Mouse (Mus musculus) C2C12 (cell line): ENCODE measurements around the gene Rtcb. TPM values are rescaled to one million over a fixed set of nuclear protein-coding genes. Genes with fewer than 3 reads are reported as not detected.

ENCODE experiments used
- H3K27me3 ChIP-seq: one replicate; pipeline ENCODE4 v1.6.1; 2011; ENCODE audit not compliant: control insufficient read depth, insufficient read depth, insufficient read length
- H3K36me3 ChIP-seq: one replicate; pipeline ENCODE4 v1.6.1; 2011; ENCODE audit not compliant: control insufficient read depth, insufficient read depth
- H3K4me3 ChIP-seq: one replicate; pipeline ENCODE4 v1.5.1; 2011; ENCODE audit warnings: mild to moderate bottlenecking, control low read depth; ENCODE audit not compliant: poor library complexity, insufficient read depth, severe bottlenecking
- H3K79me2 ChIP-seq: one replicate; pipeline ENCODE4 v1.6.1; 2011; ENCODE audit not compliant: control insufficient read depth, insufficient read depth
- H3K79me3 ChIP-seq: one replicate; pipeline ENCODE4 v1.6.1; 2011; ENCODE audit warnings: low read depth, control low read depth
- H3ac ChIP-seq: one replicate; pipeline ENCODE3; 2011; ENCODE audit warnings: low read depth; ENCODE audit not compliant: control insufficient read depth, insufficient read length
- CEBPB ChIP-seq: IDR thresholded peaks from one replicate; pipeline ENCODE4 v1.6.1; 2011; ENCODE audit warnings: low read depth, mild to moderate bottlenecking, control low read depth, moderate library complexity
- CTCF ChIP-seq: IDR thresholded peaks from one replicate; pipeline ENCODE4 v1.5.1; 2011; ENCODE audit not compliant: control insufficient read depth, insufficient read depth, insufficient read length
- FOSL1 ChIP-seq: IDR thresholded peaks from one replicate; pipeline ENCODE4 v1.8.0; 2011; ENCODE audit warnings: mild to moderate bottlenecking, low read length; ENCODE audit not compliant: poor library complexity, insufficient read depth, severe bottlenecking
- MAX ChIP-seq: IDR thresholded peaks from one replicate; pipeline ENCODE4 v1.6.1; 2011; ENCODE audit warnings: mild to moderate bottlenecking, control low read depth
- MYOD1 ChIP-seq: IDR thresholded peaks from one replicate; pipeline ENCODE4 v1.6.1; 2011; ENCODE audit warnings: low read depth; ENCODE audit not compliant: control insufficient read depth, insufficient read length
- MYOG ChIP-seq: IDR thresholded peaks from one replicate; pipeline ENCODE4 v1.6.1; 2011; ENCODE audit not compliant: control insufficient read depth, insufficient read length; ENCODE audit errors: extremely low read depth
- USF1 ChIP-seq: IDR thresholded peaks from one replicate; pipeline ENCODE4 v1.6.1; 2011; ENCODE audit warnings: low read depth, mild to moderate bottlenecking, control low read depth, moderate library complexity
- long read RNA-seq, 2 experiments: library from polyadenylated mRNA; unstranded; transcript quantifications; one replicate each; pipeline ENCODE4 v2.0.0; 2019 to 2020
- polyA plus RNA-seq: library from polyadenylated mRNA; unstranded; fragments of >200 nt; fragmentation: generic; extraction: Trizol; gene quantifications from one replicate; pipeline ENCODE4 v1.2.1, GENCODE M21; 2012; ENCODE audit warnings: missing spikeins

The Rtcb gene
- polyA plus RNA-seq: 155 TPM
- long read RNA-seq, experiment 1, transcript Rtcb-201 (12 exons, 2,009 nt): major isoform, 135 of 163 reads
- long read RNA-seq, experiment 1, partial matches to known transcripts: 20 of 163 reads
- long read RNA-seq, experiment 1, other reads (novel, unspliced or antisense): 8 of 163 reads
- long read RNA-seq, experiment 2, transcript Rtcb-201 (12 exons, 2,009 nt): major isoform, 935 of 991 reads
- long read RNA-seq, experiment 2, partial matches to known transcripts: 5 of 991 reads
- long read RNA-seq, experiment 2, other reads (novel, unspliced or antisense): 51 of 991 reads

GRCm38 (mm10) chr10:85957464-85957950 lies at the start of gene Rtcb:
Rtcb (minus strand) TSS chr10:85957823.
- peaks cover 36% of the 10 kb centered on the region for H3K79me3 ChIP-seq
- H3K79me2 ChIP-seq: peaks cover 52% of the 10 kb centered on the region
- H3K27me3 ChIP-seq: peaks cover 8% of the 10 kb centered on the region
- TF ChIP-seq FOSL1 (no peak), MAX (peak; percentile 68)
- peak within 1 kb of the TSS; percentile 85 for H3ac ChIP-seq
- peaks cover 30% of the 10 kb centered on the region for H3K36me3 ChIP-seq
- H3K4me3 ChIP-seq: peak within 1 kb of the TSS; percentile 95

DNA sequence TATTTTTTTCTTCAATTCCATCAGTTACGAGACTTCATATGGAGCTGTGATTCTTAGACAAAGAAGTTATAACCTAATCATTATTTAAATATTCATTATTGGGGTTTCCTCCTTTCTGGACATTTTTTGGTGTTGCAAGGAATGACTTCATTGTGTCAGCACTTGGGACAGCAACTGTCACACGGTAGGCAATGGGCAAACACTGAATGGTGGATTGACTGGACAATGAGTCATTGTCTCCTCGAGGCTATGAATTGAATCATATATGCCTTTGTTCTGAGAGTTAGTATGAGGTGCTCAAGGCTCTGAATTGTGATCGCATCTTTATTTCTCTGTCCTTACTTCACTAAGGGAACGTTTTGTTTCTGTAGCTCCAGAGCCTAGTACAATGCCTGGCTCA lies 48.8 kb upstream of the Rtcb start:
- Histone ChIP-seq H3K79me2 (no peaks in the 10 kb centered on the region), H3K36me3 (no peaks in the 10 kb centered on the region), H3K79me3 (no peaks in the 10 kb centered on the region), H3K27me3 (peaks cover 20% of the 10 kb centered on the region), H3K4me3 (no peak overlapping the region), H3ac (no peak overlapping the region)
- TF ChIP-seq CEBPB: no peak
- no peak for TF ChIP-seq MYOD1
- no peak for TF ChIP-seq CTCF
- TF ChIP-seq FOSL1: peak; percentile 14
- TF ChIP-seq USF1: no peak
- TF ChIP-seq MYOG: no peak
- peak; percentile 47 for TF ChIP-seq MAX

DNA sequence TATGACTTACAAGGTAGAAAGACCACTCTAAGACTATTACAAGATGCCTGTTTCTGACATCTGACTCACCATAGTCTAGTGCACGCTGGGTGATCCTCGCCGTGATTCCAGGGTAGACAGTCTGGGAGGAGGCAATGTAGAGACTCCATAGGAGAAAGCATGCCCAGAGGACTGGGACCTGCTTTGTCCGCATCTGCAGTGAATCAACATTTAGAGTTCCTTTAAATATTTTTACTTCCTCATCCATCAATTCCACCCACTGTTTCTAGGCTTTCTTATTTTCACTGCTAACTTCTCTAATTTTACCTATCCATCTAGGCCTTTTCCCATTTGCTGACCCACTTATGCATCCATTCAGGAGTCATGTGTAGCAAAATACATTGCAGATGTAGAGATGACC lies 42.8 kb upstream of the Rtcb start:
- Histone ChIP-seq H3K79me2 (no peaks in the 10 kb centered on the region), H3K36me3 (no peaks in the 10 kb centered on the region), H3K27me3 (peaks cover 54% of the 10 kb centered on the region), H3K79me3 (no peaks in the 10 kb centered on the region), H3K4me3 (no peak overlapping the region), H3ac (no peak overlapping the region)
- TF ChIP-seq USF1 (no peak), CTCF (no peak), CEBPB (no peak), MYOD1 (no peak), MYOG (no peak), FOSL1 (no peak), MAX (no peak)

DNA sequence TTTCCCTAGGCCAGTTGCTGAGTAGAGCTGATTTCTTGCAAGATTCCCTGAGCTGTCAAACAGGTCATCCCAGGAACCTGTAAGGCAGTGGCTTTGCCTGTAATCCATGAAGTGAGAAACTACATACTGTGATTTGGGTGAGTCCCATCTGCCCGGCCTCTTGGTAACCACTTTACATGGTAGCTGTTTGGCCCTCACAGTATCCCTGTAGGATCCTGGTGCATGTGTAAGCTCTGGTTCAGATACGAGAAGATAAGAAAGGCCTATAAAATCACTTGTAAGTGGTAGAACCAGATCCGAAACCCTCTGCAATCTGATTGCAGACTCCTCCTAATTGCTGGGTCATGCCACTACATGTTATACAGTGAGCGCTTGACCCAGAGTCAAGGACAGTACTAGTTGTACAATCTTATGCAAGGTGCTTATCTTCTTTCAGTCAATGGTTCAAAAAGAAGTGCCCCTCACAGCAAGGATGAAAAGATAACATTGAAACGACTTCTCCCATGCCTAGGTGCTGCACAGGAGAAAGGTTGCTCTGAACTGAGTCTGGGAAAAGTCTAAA lies 37.0 kb upstream of the Rtcb start:
- TF ChIP-seq CTCF: no peak
- no peak for TF ChIP-seq CEBPB
- TF ChIP-seq USF1: no peak
- no peak for TF ChIP-seq MAX
- TF ChIP-seq MYOD1: no peak
- no peak for TF ChIP-seq FOSL1
- no peak for TF ChIP-seq MYOG
- H3K4me3 ChIP-seq: no peak overlapping the region
- H3ac ChIP-seq: no peak overlapping the region
- H3K79me3 ChIP-seq: no peaks in the 10 kb centered on the region
- peaks cover 44% of the 10 kb centered on the region for H3K27me3 ChIP-seq
- no peaks in the 10 kb centered on the region for H3K79me2 ChIP-seq
- no peaks in the 10 kb centered on the region for H3K36me3 ChIP-seq

GRCm38 (mm10) chr10:85993836-85994235 lies 36.2 kb upstream of the Rtcb start:
- TF ChIP-seq MAX (no peak), USF1 (no peak), FOSL1 (no peak), CTCF (no peak), MYOD1 (no peak), CEBPB (no peak), MYOG (no peak)
- no peaks in the 10 kb centered on the region for H3K79me2 ChIP-seq
- H3ac ChIP-seq: no peak overlapping the region
- no peaks in the 10 kb centered on the region for H3K36me3 ChIP-seq
- H3K4me3 ChIP-seq: no peak overlapping the region
- no peaks in the 10 kb centered on the region for H3K79me3 ChIP-seq
- H3K27me3 ChIP-seq: peaks cover 44% of the 10 kb centered on the region
